Mouse (Mus musculus): ENCODE measurements around the gene Astn2. TPM values are rescaled to one million over a fixed set of nuclear protein-coding genes. Genes with fewer than 3 reads are reported as not detected.
A peak's percentile ranks its signal among the peaks of the same experiment; 100 is the strongest.

The Astn2 gene
- polyA plus RNA-seq, 1 experiment from 2014 or later, result 0.69 TPM

DNA sequence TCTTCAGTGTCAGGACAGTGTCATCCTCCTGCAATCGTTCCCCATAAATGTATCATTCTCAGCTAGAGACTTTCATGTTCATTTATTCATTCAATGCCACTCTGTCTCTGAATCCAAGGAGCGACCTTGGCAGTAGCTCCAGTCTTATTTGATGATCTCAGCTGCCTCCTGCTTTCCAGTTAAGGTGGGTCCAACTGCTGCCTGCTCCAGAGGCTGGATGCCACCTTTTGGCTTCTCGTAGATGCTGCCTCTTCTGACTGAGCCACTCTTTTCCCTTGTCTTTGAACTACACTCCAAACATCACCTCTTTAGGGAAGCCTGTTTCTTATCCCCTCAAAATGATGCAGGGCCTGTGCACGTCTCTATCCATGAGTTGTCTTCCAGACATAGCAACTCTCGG, 1002.1 kb downstream of the Astn2 start:
- H3K4me2 ChIP-seq (replicated peaks; ENCODE audit: low read depth, low read length), result no peak overlapping the region
- TF ChIP-seq CTCF (IDR thresholded peaks at IDR 0.05) (no peak), EP300 (IDR thresholded peaks at IDR 0.05) (no peak)
- H3K27me3 ChIP-seq (replicated peaks; ENCODE audit: insufficient read depth, low read length), result no peaks in the 10 kb centered on the region
- DNase-seq (ENCODE audit: low spot score) (no peak), ATAC-seq (no peak)
- H3K9ac ChIP-seq (replicated peaks; ENCODE audit: low read depth), result no peak overlapping the region
- H3K27ac ChIP-seq (ENCODE audit: low read length), result no peak overlapping the region
- H3K4me1 ChIP-seq (ENCODE audit: insufficient read depth, low read depth, low read length), result no peaks in the 10 kb centered on the region
- WGBS, result 83% methylated on average over 5 of the region's 5 CpGs
- H3K36me3 ChIP-seq (ENCODE audit: insufficient read depth, low read length), result no peaks in the 10 kb centered on the region
- H3K9me3 ChIP-seq (ENCODE audit: low read length), result no peaks in the 10 kb centered on the region
- no peak overlapping the region for H3K4me3 ChIP-seq (ENCODE audit: low read depth, low read length)

DNA sequence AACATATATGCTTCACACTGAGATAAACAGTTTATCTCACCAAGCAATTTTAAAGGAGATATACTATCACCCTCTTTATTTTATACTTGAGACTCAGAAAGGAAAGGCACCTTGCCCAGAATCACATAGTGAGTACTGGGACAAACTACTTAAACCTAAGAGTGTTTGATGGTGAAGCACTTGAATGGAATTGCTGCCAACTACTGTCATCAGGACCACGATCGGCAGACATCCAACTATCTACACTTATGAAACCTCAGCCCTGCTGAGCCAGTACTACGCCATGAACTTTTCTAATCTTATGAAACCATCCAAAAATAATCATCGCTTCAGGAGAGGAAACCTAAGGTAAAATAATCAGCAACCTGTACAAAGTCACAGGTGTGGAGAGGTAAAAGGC, 1005.0 kb downstream of the Astn2 start:
- H3K4me2 ChIP-seq (replicated peaks; ENCODE audit: low read depth, low read length), result no peak overlapping the region
- H3K9ac ChIP-seq (replicated peaks; ENCODE audit: low read depth), result no peak overlapping the region
- no peaks in the 10 kb centered on the region for H3K27me3 ChIP-seq (replicated peaks; ENCODE audit: insufficient read depth, low read length)
- H3K4me1 ChIP-seq (ENCODE audit: insufficient read depth, low read depth, low read length), result no peaks in the 10 kb centered on the region
- H3K27ac ChIP-seq (ENCODE audit: low read length), result no peak overlapping the region
- H3K9me3 ChIP-seq (ENCODE audit: low read length), result no peaks in the 10 kb centered on the region
- ATAC-seq (peak; percentile 56), DNase-seq (ENCODE audit: low spot score) (peak; percentile 34)
- WGBS, result 57% methylated on average over 4 of the region's 4 CpGs
- TF ChIP-seq CTCF (IDR thresholded peaks at IDR 0.05) (no peak), EP300 (IDR thresholded peaks at IDR 0.05) (0 out of 2 replicates have a peak, but pooled peaks have one; percentile 24)
- no peak overlapping the region for H3K4me3 ChIP-seq (ENCODE audit: low read depth, low read length)
- H3K36me3 ChIP-seq (ENCODE audit: insufficient read depth, low read length), result no peaks in the 10 kb centered on the region

- no peaks in the 10 kb centered on the region for H3K27me3 ChIP-seq (replicated peaks; ENCODE audit: insufficient read depth, low read length)
- no peaks in the 10 kb centered on the region for H3K4me1 ChIP-seq (ENCODE audit: insufficient read depth, low read depth, low read length)
- no peaks in the 10 kb centered on the region for H3K36me3 ChIP-seq (ENCODE audit: insufficient read depth, low read length)
- H3K4me2 ChIP-seq (replicated peaks; ENCODE audit: low read depth, low read length), result no peak overlapping the region
- H3K9me3 ChIP-seq (ENCODE audit: low read length), result no peaks in the 10 kb centered on the region
- H3K27ac ChIP-seq (ENCODE audit: low read length), result no peak overlapping the region
- DNase-seq (ENCODE audit: low spot score) (no peak), ATAC-seq (no peak)
- WGBS, result 63% methylated on average over 3 of the region's 3 CpGs
- H3K4me3 ChIP-seq (ENCODE audit: low read depth, low read length), result no peak overlapping the region
- H3K9ac ChIP-seq (replicated peaks; ENCODE audit: low read depth), result no peak overlapping the region
- TF ChIP-seq CTCF (IDR thresholded peaks at IDR 0.05) (no peak), EP300 (IDR thresholded peaks at IDR 0.05) (no peak)
Observed at GRCm38 (mm10) chr4:65396806-65397205, 1007.6 kb downstream of the Astn2 start.

GRCm38 (mm10) chr4:65391001-65391400, 1013.4 kb downstream of the Astn2 start:
- H3K4me3 ChIP-seq (ENCODE audit: low read depth, low read length), result no peak overlapping the region
- H3K4me2 ChIP-seq (replicated peaks; ENCODE audit: low read depth, low read length), result no peak overlapping the region
- no peak overlapping the region for H3K9ac ChIP-seq (replicated peaks; ENCODE audit: low read depth)
- WGBS, result 66% methylated on average over 4 of the region's 4 CpGs
- DNase-seq (ENCODE audit: low spot score) (no peak), ATAC-seq (no peak)
- H3K27me3 ChIP-seq (replicated peaks; ENCODE audit: insufficient read depth, low read length), result no peaks in the 10 kb centered on the region
- TF ChIP-seq CTCF (IDR thresholded peaks at IDR 0.05), result no peak
- TF ChIP-seq EP300 (IDR thresholded peaks at IDR 0.05), result no peak
- no peaks in the 10 kb centered on the region for H3K36me3 ChIP-seq (ENCODE audit: insufficient read depth, low read length)
- no peak overlapping the region for H3K27ac ChIP-seq (ENCODE audit: low read length)
- H3K4me1 ChIP-seq (ENCODE audit: insufficient read depth, low read depth, low read length), result no peaks in the 10 kb centered on the region
- no peaks in the 10 kb centered on the region for H3K9me3 ChIP-seq (ENCODE audit: low read length)

- no peak for ATAC-seq
- 76% methylated on average over 4 of the region's 4 CpGs for WGBS
- H3K4me3 ChIP-seq (ENCODE audit: low read depth, low read length), result no peak overlapping the region
Observed at GRCm38 (mm10) chr4:65383070-65383469, 1021.3 kb downstream of the Astn2 start.

GRCm38 (mm10) chr4:65379461-65379860, 1025.0 kb downstream of the Astn2 start:
- Histone ChIP-seq H3K9ac (replicated peaks; ENCODE audit: low read depth) (no peak overlapping the region), H3K27me3 (replicated peaks; ENCODE audit: insufficient read depth, low read length) (no peaks in the 10 kb centered on the region), H3K4me3 (ENCODE audit: low read depth, low read length) (no peak overlapping the region), H3K4me1 (ENCODE audit: insufficient read depth, low read depth, low read length) (no peaks in the 10 kb centered on the region), H3K27ac (ENCODE audit: low read length) (no peak overlapping the region), H3K9me3 (ENCODE audit: low read length) (no peaks in the 10 kb centered on the region), H3K36me3 (ENCODE audit: insufficient read depth, low read length) (no peaks in the 10 kb centered on the region), H3K4me2 (replicated peaks; ENCODE audit: low read depth, low read length) (no peak overlapping the region)
- 77% methylated on average over 4 of the region's 4 CpGs for WGBS
- ATAC-seq (no peak), DNase-seq (ENCODE audit: low spot score) (no peak)
- TF ChIP-seq CTCF (IDR thresholded peaks at IDR 0.05), result no peak
- no peak for TF ChIP-seq EP300 (IDR thresholded peaks at IDR 0.05)

More at GRCm38 (mm10) chr4:65383070-65383469, 1021.3 kb downstream of the Astn2 start:
- H3K9me3 ChIP-seq (ENCODE audit: low read length), result no peaks in the 10 kb centered on the region
- DNase-seq (ENCODE audit: low spot score), result no peak
- no peak overlapping the region for H3K27ac ChIP-seq (ENCODE audit: low read length)
- no peaks in the 10 kb centered on the region for H3K27me3 ChIP-seq (replicated peaks; ENCODE audit: insufficient read depth, low read length)
- H3K36me3 ChIP-seq (ENCODE audit: insufficient read depth, low read length), result no peaks in the 10 kb centered on the region
- H3K9ac ChIP-seq (replicated peaks; ENCODE audit: low read depth), result no peak overlapping the region
- H3K4me1 ChIP-seq (ENCODE audit: insufficient read depth, low read depth, low read length), result no peaks in the 10 kb centered on the region
- TF ChIP-seq EP300 (IDR thresholded peaks at IDR 0.05) (no peak), CTCF (IDR thresholded peaks at IDR 0.05) (no peak)
- H3K4me2 ChIP-seq (replicated peaks; ENCODE audit: low read depth, low read length), result no peak overlapping the region

DNA sequence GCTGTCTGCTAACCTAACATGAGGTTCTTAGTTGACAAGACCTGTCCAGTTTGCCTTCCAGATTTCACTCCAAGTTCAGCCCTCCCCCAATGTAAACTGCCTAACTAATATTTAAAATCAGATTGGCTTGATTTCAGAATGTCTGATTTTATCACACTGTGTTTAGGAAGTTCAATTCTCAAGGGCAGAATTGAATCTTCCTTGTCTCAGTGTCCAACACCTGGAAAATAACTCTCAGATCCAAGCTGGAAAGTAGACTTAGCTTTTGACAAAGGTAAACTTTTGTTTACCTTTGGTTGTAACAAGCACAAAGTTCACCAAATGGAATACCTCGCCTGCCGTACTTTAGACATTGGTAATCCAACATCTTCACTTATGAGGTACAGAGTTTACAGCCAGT, 1027.8 kb downstream of the Astn2 start:
- no peak overlapping the region for H3K9ac ChIP-seq (replicated peaks; ENCODE audit: low read depth)
- WGBS, result 87% methylated on average over 2 of the region's 2 CpGs
- H3K4me1 ChIP-seq (ENCODE audit: insufficient read depth, low read depth, low read length), result no peaks in the 10 kb centered on the region
- ATAC-seq, result no peak
- TF ChIP-seq CTCF (IDR thresholded peaks at IDR 0.05) (no peak), EP300 (IDR thresholded peaks at IDR 0.05) (no peak)
- H3K9me3 ChIP-seq (ENCODE audit: low read length), result no peaks in the 10 kb centered on the region
- H3K4me3 ChIP-seq (ENCODE audit: low read depth, low read length), result no peak overlapping the region
- no peak overlapping the region for H3K27ac ChIP-seq (ENCODE audit: low read length)
- H3K4me2 ChIP-seq (replicated peaks; ENCODE audit: low read depth, low read length), result no peak overlapping the region
- no peaks in the 10 kb centered on the region for H3K36me3 ChIP-seq (ENCODE audit: insufficient read depth, low read length)
- DNase-seq (ENCODE audit: low spot score), result no peak
- H3K27me3 ChIP-seq (replicated peaks; ENCODE audit: insufficient read depth, low read length), result no peaks in the 10 kb centered on the region
